Mouse (Mus musculus): ENCODE results near the gene Larp6.

DNA sequence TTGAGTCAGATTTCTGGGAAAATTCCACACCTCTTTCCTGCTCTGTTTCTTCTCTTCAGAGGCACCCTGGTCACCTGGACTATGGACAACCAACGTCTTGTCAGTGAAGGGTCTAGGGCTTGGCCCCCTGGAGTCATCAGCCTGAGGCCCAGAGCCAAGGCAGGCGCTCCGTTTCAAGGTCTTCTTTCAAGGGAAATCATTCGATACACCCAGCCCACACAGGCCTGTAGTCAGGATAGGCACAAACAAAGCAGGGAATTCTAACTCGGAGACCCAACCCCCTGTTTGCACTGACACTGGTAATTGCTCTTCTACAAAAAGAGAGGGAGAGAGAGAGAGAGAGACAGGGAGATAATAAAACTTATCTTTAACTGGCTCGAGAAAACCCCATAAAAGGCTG is 39.2 kb downstream of the Larp6 start:
- TF ChIP-seq POLR2A (IDR thresholded peaks at IDR 0.05; ENCODE audit: extremely low read depth, insufficient read depth, low read length) (no peak), CTCF (IDR thresholded peaks at IDR 0.05; ENCODE audit: extremely low read depth, insufficient read depth, low read length) (no peak)

Measured in cortical plate, adult 2 months (tissue).